Mouse (Mus musculus) testis, adult 2 months (tissue): ENCODE measurements around the gene Rfng. TPM values are rescaled to one million over a fixed set of nuclear protein-coding genes. Genes with fewer than 3 reads are reported as not detected.
A peak's percentile ranks its signal among the peaks of the same experiment; 100 is the strongest.

Experiments
- H3K27ac ChIP-seq: fragments of 200-500 bp; 2 replicates; pipeline ENCODE4 v1.5.1; 2012; ENCODE audit warnings: low read depth, low read length; ENCODE audit not compliant: control insufficient read depth, insufficient read depth
- H3K27me3 ChIP-seq: fragments of 200-500 bp; 2 replicates; pipeline ENCODE4 v1.6.1; 2012; ENCODE audit warnings: mild to moderate bottlenecking, low read length, moderate library complexity; ENCODE audit not compliant: control insufficient read depth, insufficient read depth
- H3K36me3 ChIP-seq: fragments of 200-500 bp; 2 replicates; pipeline ENCODE4 v1.6.1; 2012; ENCODE audit warnings: mild to moderate bottlenecking, low read length; ENCODE audit not compliant: control insufficient read depth, insufficient read depth
- H3K4me1 ChIP-seq: fragments of 200-500 bp; 2 replicates; pipeline ENCODE4 v1.6.1; 2012; ENCODE audit warnings: low read length; ENCODE audit not compliant: control insufficient read depth, insufficient read depth
- H3K4me3 ChIP-seq: fragments of 200-500 bp; 2 replicates; pipeline ENCODE4 v1.5.1; 2012; ENCODE audit warnings: low read depth, mild to moderate bottlenecking, low read length, moderate library complexity, mixed read lengths; ENCODE audit not compliant: control insufficient read depth
- CTCF ChIP-seq: fragments of 200-500 bp; IDR thresholded peaks from 2 replicates; pipeline ENCODE4 v1.5.1; 2012; ENCODE audit warnings: low read depth, mild to moderate bottlenecking, inconsistent platforms, low read length, moderate library complexity; ENCODE audit not compliant: control insufficient read depth, insufficient read depth, insufficient replicate concordance
- POLR2A ChIP-seq: fragments of 200-500 bp; IDR thresholded peaks from 2 replicates; pipeline ENCODE4 v1.6.1; 2012; ENCODE audit warnings: low read depth, mild to moderate bottlenecking, inconsistent platforms, low read length, moderate library complexity; ENCODE audit not compliant: control insufficient read depth
- polyA plus RNA-seq: library from polyadenylated mRNA; depleted of rRNA; stranded (reverse); fragments of >200 nt; gene quantifications from 2 replicates; pipeline ENCODE4 v1.2.3, GENCODE M21; 2012

Gene Rfng
- polyA plus RNA-seq, 1 experiment = 11.1 TPM

DNA sequence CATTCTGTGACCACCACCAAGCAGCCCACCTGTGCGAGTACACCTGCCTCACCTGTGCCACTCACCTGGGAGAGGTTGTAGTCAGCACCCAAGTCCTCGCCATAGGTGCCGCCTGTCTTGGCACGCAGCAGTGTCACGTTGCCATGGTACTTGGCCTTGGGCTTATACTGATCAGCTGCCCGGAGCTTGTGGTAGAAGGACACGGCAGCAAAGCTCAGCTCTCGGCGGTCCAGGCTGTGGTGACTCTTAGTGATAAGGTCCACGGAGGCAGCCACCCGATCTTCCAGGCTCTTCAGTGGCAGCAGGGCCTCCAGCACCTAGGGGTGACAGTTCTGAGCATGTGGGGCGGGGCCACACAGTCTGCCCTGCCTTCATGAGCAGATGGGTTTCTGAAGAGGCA is 24.0 kb upstream of the Rfng start:
- TF ChIP-seq CTCF (no peak), POLR2A (no peak)
- Histone ChIP-seq H3K4me3 (no peak overlapping the region), H3K27me3 (no peaks in the 10 kb centered on the region), H3K4me1 (no peaks in the 10 kb centered on the region), H3K27ac (no peak overlapping the region), H3K36me3 (no peaks in the 10 kb centered on the region)

DNA sequence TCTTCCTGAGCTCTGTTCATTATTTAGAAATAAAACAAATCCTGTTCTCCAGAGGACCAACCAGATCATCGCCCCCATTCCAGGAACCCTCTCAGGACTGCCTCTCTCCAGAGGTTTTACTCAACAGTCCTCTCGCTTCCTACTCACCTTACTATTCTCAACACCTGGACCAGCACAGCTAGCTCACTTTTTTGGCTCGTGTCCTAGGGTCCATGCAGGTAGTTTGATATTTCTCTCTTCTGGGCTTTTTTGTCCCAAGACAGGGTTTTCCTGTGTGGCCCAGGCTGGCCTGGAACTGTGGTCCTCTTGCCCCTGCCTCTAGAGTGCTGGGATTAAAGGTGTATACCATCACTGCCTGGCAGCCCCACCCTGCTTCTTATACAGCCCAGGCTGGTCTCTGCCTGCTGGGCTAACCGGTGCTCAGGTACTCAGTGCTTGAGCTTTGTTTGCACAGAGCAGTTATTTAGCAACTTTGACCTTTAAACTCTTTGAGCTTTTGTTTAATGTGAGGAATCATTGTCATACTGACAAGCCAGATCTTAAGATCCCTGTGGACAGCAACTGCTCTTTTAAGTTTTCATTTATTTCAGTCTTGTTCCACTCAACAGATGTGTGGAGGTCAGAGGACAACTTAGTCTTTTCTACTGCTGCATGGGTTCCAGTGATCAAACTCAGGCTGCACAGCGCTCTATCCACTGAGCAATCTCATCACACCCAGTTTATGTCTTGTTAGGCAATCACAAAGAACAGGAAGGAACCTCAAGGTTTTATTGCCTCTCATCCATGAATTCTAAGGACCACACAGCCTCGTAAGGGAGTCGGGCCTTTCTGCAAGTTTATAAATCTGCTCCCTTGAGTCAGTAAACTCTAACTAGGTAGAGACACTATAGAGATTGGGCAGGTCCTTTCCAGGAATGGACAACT is 21.6 kb upstream of the Rfng start:
- Histone ChIP-seq H3K4me1 (no peaks in the 10 kb centered on the region), H3K4me3 (no peak overlapping the region), H3K27me3 (no peaks in the 10 kb centered on the region), H3K27ac (no peak overlapping the region), H3K36me3 (no peaks in the 10 kb centered on the region)
- TF ChIP-seq CTCF (no peak), POLR2A (no peak)

DNA sequence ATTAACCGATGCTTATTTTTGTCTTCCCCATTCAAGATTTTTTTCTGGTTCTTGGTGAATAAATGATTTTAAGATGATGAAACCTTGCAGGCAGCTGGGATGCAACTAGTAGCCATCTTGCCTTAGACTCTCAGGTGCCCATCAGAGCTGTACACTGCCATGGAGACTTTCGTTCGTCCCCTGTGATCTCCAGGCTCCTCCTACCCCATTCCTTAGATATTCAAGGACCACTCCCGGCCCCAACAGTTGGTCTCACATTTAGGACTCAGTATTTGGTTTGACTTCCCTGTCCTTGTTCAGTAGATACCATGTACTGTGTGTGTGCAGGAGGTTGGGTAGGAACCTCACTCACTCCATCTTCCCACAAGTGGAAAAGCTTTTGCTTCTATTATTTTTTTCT is 20.8 kb upstream of the Rfng start:
- Histone ChIP-seq H3K27me3 (no peaks in the 10 kb centered on the region), H3K4me3 (no peak overlapping the region), H3K36me3 (no peaks in the 10 kb centered on the region), H3K4me1 (peaks cover 2% of the 10 kb centered on the region; the same call in 1 of the 2 replicates), H3K27ac (no peak overlapping the region)
- TF ChIP-seq CTCF (no peak), POLR2A (no peak)

- Histone ChIP-seq H3K36me3 (no peaks in the 10 kb centered on the region), H3K4me3 (no peak overlapping the region), H3K27ac (no peak overlapping the region), H3K27me3 (no peaks in the 10 kb centered on the region), H3K4me1 (peaks cover 2% of the 10 kb centered on the region; the same call in 1 of the 2 replicates)
- TF ChIP-seq POLR2A = no peak
- no peak for TF ChIP-seq CTCF
Measured at GRCm38 (mm10) chr11:120804274-120804673, 20.3 kb upstream of the Rfng start.

GRCm38 (mm10) chr11:120800061-120800904 is 16.3 kb upstream of the Rfng start:
- peak overlapping the region; percentile 62 for H3K27ac ChIP-seq
- H3K4me1 ChIP-seq = peaks cover 5% of the 10 kb centered on the region
- no peak overlapping the region for H3K4me3 ChIP-seq
- TF ChIP-seq CTCF = peak; percentile 88
- no peak for TF ChIP-seq POLR2A
- H3K27me3 ChIP-seq = no peaks in the 10 kb centered on the region
- no peaks in the 10 kb centered on the region for H3K36me3 ChIP-seq

DNA sequence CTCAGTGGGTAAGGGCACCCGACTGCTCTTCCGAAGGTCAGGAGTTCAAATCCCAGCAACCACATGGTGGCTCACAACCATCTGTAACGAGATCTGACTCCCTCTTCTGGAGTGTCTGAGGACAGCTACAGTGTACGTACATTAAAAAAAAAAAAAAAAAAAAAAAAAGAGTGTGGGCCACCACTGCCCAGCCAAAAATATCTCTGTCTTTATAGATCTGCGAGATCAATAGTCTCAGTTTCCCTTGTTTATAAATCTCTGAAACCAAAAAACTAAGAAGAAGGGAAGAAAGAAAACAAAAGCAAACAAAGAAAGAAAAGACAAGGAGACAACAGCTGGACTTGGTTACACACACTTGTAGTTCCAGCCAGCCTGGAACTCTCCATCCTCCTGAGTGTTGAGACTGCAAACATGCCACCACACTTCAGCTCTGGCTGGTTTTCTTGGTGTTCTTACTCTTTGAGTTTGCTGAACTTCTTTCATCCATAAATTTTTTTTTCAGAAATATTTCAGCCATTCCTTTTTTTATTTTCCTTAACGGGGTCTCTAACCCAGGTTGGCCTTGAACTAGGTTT is 15.4 kb upstream of the Rfng start:
- Histone ChIP-seq H3K4me3 (no peak overlapping the region), H3K27ac (peak overlapping the region; percentile 62)

More for the DNA sequence above, 15.4 kb upstream of the Rfng start:
- H3K36me3 ChIP-seq = no peaks in the 10 kb centered on the region
- TF ChIP-seq CTCF (no peak), POLR2A (no peak)
- H3K27me3 ChIP-seq = no peaks in the 10 kb centered on the region
- H3K4me1 ChIP-seq = peaks cover 5% of the 10 kb centered on the region
